Mouse (Mus musculus) CH12F3 (cell line): ENCODE measurements around the gene Rab11b.

Source experiments
- in situ Hi-C: fragments of 300-500 bp; cut with MboI; formaldehyde crosslinking; loops from 2 replicates; pipeline ENCODE4 v1.14.3; 2020; ENCODE audit warnings: low sequenced_read_pairs

Rab11b gene

GRCm38 (mm10) chr17:33718384-33718881 is 41.9 kb downstream of the Rab11b start, which contains the start of gene March2:
TSS of gene March2 (minus strand) at chr17:33718670.
- in situ Hi-C loops = no loop called here

DNA sequence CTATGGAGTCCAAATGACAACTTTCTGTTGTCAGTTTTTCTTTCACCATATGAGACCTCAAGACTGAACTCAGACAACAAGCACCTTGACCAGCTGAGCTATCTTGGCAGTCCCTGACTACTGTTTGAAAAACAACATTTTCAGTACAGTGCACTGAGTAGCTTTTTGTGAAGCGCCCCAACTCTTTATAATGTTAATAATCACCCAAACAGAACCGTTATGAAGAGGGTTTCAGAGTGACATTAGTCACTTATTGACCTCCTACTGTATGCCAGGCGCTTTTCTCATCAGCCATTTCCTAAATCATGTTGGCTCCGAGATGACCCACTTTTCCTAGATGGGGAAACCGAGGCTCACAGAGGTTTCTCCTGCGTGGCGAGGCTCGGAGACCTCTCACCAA is 42.3 kb downstream of the Rab11b start:
- in situ Hi-C loops = no loop called here

DNA sequence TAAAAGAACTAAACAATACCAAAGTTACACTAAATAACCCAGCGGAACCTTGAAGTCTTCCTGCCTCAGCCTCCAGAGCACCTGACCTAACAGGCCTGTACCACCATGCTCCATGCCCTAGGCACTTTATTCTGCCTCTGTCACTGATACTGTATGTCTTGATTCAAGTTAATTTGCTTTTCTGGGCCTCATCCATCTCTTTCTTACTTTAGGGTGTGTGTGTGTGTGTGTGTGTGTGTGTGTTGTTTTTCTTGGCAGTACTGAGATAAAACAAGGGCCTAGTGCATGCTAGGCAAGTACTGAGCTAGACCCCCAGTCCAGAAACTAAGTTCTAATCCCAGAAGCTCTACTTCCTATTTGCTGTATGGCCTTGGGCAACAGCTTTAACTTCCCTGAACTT is 43.1 kb downstream of the Rab11b start:
- in situ Hi-C loops = no loop called here

DNA sequence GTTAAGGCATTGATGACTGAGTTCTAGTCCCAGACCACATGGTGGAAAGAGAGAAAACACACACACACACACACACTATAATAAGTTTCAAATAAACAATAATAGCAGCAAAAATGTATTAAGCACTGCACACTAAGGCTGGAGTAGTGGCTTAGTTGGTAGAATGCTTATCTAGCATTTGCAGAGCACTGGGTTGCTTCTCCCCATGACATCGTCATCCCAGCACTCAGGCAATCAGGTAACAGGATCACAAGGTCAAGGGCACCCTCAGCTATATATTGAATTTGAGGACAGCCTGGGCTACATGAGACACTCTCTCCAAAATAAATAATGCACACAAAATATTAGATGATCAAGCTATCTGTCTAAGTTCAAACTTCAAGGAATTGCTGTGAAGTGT is 45.6 kb downstream of the Rab11b start:
- in situ Hi-C loops = no loop called here

DNA sequence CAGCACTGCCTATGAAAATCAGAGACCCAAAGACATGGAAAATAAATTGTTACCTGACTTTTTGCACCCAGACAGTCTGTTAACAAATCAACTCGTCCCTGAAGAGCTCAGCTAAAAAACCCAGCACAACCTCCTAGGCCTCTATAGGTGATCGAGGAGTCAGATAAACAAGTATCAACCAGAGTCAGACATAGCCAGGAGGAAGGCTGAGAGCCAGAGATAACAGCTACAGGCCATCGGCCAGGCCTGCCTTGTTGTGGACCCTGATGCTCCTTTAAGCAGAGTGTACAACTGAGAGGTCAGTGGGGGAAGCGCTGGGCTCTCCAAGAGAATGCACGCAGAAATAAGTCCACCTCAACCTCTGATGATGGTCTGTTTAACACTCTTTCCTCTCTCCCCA is 47.1 kb downstream of the Rab11b start:
- in situ Hi-C loops = no loop called here

DNA sequence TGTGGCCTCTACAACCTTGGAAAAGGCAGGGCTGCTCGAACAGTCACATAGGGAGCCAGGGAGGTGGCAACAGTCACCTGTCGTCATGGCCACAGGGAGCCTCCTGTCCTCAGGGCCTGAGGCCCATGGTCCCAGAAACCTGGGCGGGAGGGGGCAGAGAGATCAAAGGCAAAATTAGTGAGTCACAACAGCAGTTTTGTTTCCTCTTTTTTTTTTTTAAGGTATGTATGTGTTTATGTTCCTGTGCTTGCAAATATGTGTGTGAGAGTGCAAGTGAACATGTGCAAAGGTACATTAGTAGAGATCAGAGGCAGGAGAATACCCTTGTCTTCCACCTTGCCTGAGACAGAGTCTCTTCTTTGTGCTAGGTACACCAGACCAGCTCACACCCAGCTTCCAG is 50.5 kb downstream of the Rab11b start:
- in situ Hi-C loops = no loop called here

GRCm38 (mm10) chr17:33703091-33703490 is 57.2 kb downstream of the Rab11b start:
- in situ Hi-C loops = no loop called here

GRCm38 (mm10) chr17:33702178-33702577 is 58.2 kb downstream of the Rab11b start:
- in situ Hi-C loops = no loop called here

DNA sequence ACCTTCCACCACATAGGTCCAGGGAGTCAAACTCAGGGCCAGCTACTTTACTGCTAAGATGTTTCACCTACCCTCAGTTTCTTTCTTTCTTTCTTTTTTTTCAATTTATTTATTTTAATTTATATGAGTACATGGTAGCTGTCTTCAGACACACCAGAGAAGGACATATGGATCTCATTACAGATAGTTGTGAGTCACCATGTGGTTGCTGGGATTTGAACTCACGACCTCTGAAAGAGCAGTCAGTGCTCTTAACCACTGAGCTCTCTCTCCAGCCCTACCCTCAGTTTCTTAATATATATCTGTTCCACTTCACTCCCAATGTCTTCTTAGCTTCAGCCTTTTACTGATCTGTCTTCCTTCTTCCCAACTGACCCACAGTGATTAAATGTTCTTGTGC is 64.9 kb downstream of the Rab11b start:
- in situ Hi-C loops = no loop called here
